Mouse (Mus musculus): ENCODE measurements around the gene Dnaaf3. TPM values are rescaled to one million over a fixed set of nuclear protein-coding genes. Genes with fewer than 3 reads are reported as not detected.

The Dnaaf3 gene
- total RNA-seq, 2 experiments from 2014 or later: 0.23 to 1.6 TPM

GRCm38 (mm10) chr7:4502421-4503090, 29.7 kb downstream of the Dnaaf3 start:
- no peak for ATAC-seq (replicated peaks; ENCODE audit: low FRiP score, low TSS enrichment, poor library complexity, severe bottlenecking)

- peak; percentile 83 for ATAC-seq (replicated peaks; ENCODE audit: low FRiP score, low TSS enrichment, poor library complexity, severe bottlenecking)
Observed at GRCm38 (mm10) chr7:4501558-4502397, 30.5 kb downstream of the Dnaaf3 start, which contains the start of gene Ppp1r12c. Gene Ppp1r12c, minus strand, starts transcription at chr7:4501680.

- peak; percentile 37 for ATAC-seq (replicated peaks; ENCODE audit: low FRiP score, low TSS enrichment, poor library complexity, severe bottlenecking)
Observed at GRCm38 (mm10) chr7:4500892-4501471, 31.3 kb downstream of the Dnaaf3 start.

- ATAC-seq (replicated peaks; ENCODE audit: low FRiP score, low TSS enrichment, poor library complexity, severe bottlenecking): no peak
Observed at GRCm38 (mm10) chr7:4499034-4499433, 33.2 kb downstream of the Dnaaf3 start.

GRCm38 (mm10) chr7:4498251-4498650, 34.0 kb downstream of the Dnaaf3 start:
- ATAC-seq (replicated peaks; ENCODE audit: low FRiP score, low TSS enrichment, poor library complexity, severe bottlenecking): no peak

- ATAC-seq (replicated peaks; ENCODE audit: low FRiP score, low TSS enrichment, poor library complexity, severe bottlenecking): no peak
Observed at GRCm38 (mm10) chr7:4497271-4497903, 34.9 kb downstream of the Dnaaf3 start.

GRCm38 (mm10) chr7:4496468-4496867, 35.8 kb downstream of the Dnaaf3 start:
- no peak for ATAC-seq (replicated peaks; ENCODE audit: low FRiP score, low TSS enrichment, poor library complexity, severe bottlenecking)

- ATAC-seq (replicated peaks; ENCODE audit: low FRiP score, low TSS enrichment, poor library complexity, severe bottlenecking): peak; percentile 71
Observed at GRCm38 (mm10) chr7:4493991-4494390, 38.3 kb downstream of the Dnaaf3 start.

GRCm38 (mm10) chr7:4492284-4493224, 39.7 kb downstream of the Dnaaf3 start:
- peak; percentile 42; the same call in 1 of the 2 replicates for ATAC-seq (replicated peaks; ENCODE audit: low FRiP score, low TSS enrichment, poor library complexity, severe bottlenecking)

- 0 out of 2 replicates have a peak, but pooled peaks have one; percentile 12 for ATAC-seq (replicated peaks; ENCODE audit: low FRiP score, low TSS enrichment, poor library complexity, severe bottlenecking)
Observed at GRCm38 (mm10) chr7:4491308-4491707, 40.9 kb downstream of the Dnaaf3 start.

GRCm38 (mm10) chr7:4482281-4482680, 50.0 kb downstream of the Dnaaf3 start:
- ATAC-seq (replicated peaks; ENCODE audit: low FRiP score, low TSS enrichment, poor library complexity, severe bottlenecking): no peak

- peak; percentile 70 for ATAC-seq (replicated peaks; ENCODE audit: low FRiP score, low TSS enrichment, poor library complexity, severe bottlenecking)
Observed at GRCm38 (mm10) chr7:4479674-4480073, 52.6 kb downstream of the Dnaaf3 start.

GRCm38 (mm10) chr7:4478796-4479291, 53.4 kb downstream of the Dnaaf3 start:
- no peak for ATAC-seq (replicated peaks; ENCODE audit: low FRiP score, low TSS enrichment, poor library complexity, severe bottlenecking)

- peak; percentile 43; the same call in 1 of the 2 replicates for ATAC-seq (replicated peaks; ENCODE audit: low FRiP score, low TSS enrichment, poor library complexity, severe bottlenecking)
Observed at GRCm38 (mm10) chr7:4478021-4478795, 54.0 kb downstream of the Dnaaf3 start.

GRCm38 (mm10) chr7:4473940-4474339, 58.3 kb downstream of the Dnaaf3 start:
- no peak for ATAC-seq (replicated peaks; ENCODE audit: low FRiP score, low TSS enrichment, poor library complexity, severe bottlenecking)

All from megakaryocyte-erythroid progenitor cell, adult 5-6 weeks (primary cell).